Mouse (Mus musculus) right cerebral cortex, adult 18-20 months (tissue): Measurements from ENCODE around the gene Cdc42ep1.

Experiments
- DNase-seq: peaks from one replicate; pipeline ENCODE4 v3.0.0; 2022; ENCODE audit warnings: mixed read lengths

The Cdc42ep1 gene

DNA sequence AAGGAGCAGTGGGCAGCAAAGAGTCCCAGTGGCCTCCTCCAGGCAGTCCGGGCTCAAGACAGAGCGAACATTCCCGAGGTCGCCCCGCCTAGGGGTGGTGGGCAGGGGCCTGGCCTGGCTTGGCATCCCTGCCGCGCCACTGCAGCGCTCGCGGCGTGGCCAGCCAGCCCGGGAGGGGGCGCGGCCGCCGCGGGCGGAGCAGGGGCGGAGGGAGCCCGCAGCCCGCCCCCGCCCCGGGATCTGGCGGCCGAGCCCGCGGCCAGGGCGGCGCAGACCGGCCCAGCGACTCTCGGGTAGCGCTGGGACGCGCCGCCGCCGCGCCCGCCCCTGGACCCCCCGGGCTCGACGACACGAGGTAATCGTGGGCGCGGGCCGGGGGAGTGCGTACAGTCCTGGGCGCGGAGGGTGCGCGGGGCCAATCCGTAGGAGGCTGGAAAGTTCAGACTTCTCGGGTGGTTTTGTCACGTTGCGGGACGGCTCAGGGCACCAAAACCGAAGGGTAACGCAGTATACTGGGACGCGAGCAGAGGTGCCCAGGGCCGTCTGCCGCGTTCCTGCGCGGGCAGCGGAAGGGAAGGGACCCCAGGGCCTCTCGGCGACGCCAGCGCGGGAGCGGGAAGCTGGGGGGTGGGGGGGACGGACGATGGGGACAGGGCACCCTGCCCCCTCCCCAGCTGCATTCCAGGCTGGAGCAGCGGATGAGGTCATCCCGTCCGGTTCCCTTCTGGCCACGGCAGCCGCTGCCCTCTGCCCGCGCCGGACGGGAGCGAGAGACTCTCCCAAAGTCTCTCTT lies at the start of gene Cdc42ep1:
Gene Cdc42ep1, plus strand, starts transcription at position 254 of the 793 bp plus-strand sequence.
- no peak for DNase-seq

DNA sequence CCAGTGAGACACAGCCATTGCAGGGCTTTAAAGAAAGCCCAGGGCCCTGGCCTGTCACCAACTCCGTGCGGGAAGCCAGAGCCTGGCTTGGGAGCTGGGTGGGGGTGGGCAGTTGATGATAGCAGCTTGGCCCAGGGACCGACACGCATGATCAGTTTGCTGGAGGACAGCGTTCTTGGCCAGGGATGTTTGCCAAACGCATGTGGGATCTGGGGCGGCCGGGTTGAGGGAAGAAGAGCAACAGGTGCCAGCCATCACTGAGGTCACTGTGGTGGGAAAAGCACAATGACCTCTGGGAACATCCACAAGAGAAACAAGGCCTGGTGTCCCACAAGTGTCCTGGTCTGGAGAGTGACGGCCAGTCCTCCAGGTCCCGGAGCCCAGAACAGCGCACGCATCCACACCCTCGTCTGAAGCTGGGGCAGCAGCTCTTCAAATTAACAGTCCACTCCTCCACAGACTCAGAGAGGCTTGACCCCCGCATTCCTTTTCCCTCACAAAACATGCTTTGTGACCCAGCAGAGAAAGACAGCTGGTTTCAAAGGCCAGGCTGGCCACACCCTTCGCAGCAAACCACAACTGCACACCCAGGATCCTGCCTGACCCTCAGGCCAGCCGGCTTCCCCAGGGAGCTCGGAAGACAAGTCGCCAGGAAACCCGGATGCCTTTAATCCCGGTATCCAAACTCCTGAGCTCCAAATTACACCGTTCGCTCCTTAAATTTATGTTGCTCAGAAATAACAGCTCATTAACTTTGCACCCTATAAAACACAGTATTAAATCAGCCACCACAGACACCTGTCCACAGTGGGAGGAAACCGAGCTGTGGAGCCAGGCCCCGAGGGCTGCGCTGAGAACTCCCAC lies 46.0 kb upstream of the Cdc42ep1 start:
- DNase-seq = no peak

DNA sequence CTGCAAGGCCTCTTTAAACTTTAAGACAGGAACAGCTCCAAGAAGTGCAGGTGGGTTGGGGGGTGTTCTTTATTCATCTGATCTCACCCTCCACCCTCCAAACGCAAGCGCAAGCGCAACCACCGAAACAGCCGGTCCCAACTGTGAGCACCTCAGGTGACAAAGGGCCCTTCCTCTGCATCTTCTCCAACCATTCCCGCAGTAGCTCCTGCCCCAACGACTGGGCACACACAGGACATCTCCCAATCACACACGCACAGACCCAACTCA lies 45.4 kb upstream of the Cdc42ep1 start:
- DNase-seq = no peak

DNA sequence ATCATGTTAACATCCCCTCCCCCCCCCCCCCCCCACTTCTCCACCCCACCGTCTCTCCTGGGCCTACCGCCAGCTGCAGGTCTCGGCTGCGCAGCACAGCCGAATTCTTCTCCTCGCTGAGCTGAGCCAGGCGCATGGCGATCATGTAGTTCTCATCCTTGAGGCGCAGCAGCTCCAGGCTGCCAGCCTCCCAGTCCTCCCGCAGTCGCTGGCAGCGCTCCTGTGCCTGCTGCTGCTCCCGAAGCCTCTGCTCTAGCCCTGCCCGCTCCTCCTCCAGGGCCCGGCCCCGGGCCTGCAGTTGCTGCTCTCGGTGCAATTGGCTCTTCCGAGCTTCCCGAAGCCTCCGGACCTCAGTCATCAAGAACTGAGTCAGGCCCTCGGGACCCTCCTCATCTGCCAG lies 43.4 kb upstream of the Cdc42ep1 start:
- DNase-seq = peak; percentile 45

DNA sequence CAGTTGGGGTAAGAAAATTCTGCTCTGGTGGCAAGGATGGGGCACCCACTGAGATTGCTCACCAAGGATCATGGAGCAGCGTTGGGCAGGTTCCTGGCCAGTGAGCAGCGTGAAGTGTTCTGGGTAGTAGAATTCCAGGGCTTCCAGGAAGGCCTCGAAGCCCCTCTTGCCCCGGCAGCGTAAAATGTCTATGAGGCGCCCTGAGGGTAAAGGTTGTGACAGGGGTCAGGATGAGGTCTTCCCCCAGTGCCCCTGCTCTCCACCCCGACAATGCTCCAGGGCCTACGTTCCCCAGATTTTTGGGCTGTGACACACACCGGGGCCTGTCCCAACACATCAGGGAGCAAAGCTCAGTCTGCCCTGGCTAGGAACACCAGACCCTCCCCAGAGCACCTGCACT lies 40.9 kb upstream of the Cdc42ep1 start:
- no peak for DNase-seq

DNA sequence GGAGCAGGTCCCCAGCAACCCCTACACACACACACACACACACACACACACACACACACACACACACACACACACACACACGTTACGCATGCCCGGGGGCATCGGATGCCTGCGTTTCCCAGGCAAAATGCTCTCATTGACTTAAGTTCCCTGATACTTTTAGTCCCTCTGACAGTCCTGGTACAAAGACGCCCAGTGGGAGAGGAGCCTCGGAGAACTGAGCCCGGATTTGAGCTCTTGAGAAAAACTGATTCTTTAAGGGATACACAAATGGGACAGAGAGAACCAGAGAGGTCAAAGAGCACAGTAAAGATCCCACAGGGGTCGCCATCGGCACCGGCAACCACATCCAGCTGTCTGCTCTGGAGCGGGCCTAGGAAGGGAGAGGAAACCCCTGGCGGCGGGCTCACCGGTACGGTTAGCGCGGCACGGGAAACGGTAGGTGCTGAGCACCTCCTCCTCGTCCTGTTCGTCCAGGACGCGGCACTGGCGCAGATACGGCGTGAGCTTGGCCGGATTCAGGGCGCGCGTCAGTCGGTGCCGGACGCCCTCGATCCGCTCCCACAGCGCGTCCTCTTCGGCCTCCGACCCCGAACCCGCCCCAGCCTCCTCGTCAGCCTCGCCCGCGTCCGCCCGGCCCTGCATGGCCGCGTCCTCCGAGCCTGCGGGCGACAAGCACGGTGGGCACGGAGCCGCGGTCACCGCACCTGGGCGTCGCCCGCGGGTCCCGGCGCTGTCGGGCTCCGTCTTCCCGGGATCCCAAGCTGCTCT lies 40.3 kb upstream of the Cdc42ep1 start:
- DNase-seq = no peak

DNA sequence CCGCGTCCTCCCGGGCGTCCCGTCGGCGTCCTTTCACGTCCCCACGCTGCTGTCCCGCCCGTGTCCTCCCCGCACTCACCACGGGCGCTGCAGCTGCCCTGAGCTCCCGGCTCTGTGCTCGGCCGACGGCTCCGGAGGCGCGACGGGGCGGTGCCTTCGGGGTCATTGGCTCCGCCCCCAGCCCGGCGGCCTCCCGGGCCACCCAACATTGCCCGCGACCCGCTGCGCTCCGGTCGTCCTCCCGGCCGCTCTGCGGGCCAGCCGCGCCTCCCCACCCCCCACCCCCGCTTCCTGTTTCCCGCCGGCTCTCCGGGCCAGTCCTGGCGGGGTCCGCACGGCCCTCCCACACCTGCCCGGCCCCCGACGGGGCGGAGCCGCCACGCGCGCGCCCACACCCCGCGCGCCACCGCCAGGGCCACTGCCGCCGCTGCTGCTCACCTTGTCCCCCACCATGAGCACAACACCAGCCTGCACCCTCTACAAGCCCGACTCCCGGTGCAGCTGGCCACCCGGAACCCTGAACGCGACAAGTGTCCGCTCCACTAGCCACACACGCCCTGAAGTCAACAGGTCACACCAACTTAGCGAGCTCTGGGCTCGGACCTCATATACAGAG lies 39.5 kb upstream of the Cdc42ep1 start, which contains the start of gene Card10:
Gene Card10, minus strand, starts transcription at position 267 of the 616 bp plus-strand sequence.
- no peak for DNase-seq

DNA sequence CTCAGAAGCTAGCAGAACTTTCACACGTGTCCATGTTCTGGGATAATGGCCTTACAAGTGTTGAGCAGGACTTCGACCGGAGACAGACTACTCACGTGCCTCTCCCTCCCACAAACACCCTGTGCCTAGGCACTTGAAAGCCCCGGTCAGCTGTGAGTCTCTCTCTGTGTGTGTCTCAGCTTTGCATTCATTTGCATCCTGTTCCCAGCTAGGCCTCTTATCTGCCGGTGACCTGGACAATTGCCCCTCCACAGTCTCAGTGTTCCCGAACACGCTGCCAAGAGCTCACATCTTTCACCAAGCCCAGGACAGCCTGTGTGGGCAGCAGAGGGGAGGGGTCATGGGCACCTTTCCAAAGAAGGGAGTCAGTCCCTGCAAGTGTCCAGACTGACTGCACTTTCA lies 38.9 kb upstream of the Cdc42ep1 start:
- no peak for DNase-seq

DNA sequence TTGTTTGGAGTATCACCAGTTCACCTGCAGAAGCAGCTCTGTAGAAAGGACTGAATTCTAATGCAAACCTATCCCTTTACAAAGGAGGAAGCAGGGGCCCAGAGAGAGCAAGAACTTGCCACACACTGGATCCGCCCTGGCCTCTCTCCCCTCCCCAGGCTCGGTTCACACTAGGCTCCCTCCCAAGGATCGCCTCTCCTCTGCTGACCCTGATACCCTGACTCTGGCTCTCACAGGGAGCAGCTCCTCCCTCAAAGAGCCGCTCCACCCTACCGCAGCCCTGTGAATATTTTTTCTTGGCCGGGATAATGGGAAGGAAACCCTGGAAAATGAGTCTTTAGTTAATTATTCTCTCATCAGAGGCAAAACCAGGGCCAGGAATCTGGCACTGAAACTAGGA lies 38.1 kb upstream of the Cdc42ep1 start:
- DNase-seq = no peak

DNA sequence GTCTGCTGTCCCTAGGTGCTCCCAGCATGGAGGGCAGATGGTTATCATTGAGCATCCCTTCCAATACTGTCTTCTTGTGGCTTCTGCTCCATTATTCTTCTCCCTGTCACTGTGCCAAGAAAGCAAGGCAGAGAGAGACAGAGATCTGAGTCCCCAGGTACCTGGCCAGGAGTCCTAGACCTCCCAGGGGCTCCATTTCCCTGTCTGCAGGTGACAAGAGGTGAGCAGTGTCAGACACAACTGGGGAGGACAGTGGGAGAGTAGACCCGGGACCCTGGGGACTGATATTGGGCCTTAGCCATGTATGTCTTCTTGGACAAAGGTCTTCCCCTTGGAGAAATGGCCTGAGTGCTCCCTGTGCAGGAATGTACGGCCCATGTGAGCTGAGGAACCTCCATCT lies 37.1 kb upstream of the Cdc42ep1 start:
- no peak for DNase-seq

DNA sequence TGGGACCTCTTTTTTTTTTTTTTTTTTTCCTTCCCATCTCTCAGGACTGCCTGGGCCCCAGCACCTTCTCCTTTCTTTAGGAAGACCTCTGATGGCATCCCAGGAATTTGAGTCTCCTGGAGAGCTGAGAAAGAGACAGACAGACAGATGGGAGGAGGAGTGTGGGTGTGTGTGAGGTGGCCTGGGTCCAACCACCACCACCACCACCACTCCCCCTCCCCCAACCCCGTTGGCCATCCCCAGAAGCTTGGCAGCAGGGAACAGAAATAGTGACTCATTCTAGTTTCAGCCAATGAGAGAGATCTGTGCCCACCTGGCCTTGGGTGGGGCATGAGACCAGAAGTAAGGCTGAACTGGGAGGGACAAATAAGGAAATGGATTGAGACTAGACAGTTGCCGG lies 35.8 kb upstream of the Cdc42ep1 start:
- no peak for DNase-seq

DNA sequence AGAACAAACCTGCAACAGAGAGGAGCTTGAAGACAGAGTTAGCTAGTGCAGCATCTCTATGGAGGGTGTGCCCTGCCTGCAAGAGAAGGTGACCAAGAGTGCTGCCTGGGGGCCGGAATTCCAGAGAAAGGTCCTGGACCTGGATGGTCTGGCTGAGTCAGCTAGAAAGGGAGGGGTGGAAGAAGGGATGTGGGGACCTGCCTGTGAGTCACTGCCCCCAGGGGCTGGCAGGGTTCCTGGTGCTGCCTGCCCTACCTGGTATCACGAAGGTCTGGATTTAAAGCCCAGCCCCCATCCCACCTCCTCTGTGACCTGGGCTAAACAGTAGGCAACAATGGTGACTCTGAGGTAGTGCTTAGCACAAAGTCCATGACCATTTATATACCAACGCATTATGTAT lies 35.3 kb upstream of the Cdc42ep1 start:
- DNase-seq = no peak

DNA sequence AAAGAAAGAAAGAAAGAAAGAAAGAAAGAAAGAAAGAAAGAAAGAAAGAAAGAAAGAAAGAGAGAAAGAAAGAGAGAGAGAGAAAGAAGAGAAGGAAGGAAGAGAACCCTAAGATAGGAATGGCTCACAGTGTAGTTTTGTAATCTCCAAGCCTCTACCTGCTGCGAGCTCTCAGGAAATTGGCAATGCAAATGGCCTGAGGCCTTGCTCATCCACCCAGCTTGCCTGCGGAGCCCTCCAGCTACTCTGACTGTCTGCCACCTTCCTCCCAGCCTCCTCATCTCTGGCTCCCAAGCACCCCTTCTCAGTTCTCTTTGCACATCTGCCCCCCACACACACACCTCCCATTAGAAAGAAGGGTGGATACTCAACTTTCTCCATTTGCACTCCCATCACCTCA lies 33.4 kb upstream of the Cdc42ep1 start:
- no peak for DNase-seq

DNA sequence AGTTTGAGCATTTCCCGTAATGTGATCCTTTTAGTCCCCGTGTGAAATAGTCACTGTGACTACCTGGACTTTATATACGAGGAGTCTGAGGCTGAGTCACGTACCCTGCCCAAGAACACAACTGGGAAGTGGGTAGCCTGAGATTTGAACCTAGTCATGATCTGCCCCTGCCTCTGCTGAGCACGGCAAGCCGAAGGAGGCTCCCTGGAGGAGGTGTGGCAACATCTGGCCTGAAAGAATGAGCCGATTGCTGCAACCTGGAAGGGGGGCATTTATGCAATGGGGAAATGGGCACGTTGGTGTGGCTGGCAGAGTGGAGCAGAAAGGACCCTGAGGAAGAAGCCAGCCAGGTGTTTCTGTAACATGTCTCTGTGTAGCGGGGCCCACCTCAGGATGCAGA lies 32.7 kb upstream of the Cdc42ep1 start:
- no peak for DNase-seq

DNA sequence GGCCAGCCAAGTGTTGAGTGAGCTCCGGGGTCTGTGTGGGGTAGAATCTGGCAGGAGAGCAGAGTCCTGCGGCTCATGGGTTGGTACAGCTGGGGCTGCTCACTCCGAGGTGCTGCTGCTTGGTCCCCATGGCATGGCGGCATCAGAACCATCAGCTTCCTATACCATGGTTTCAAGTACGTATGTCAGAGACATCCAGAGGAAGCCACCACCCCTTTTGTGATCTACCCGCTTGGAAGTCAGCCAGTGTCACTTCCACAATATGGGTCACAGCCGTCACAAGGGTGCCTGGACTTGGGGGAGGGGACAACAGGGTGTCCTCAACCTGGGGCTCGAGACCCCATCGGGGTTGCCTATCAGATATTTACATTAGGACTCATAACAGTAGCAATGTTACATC lies 32.3 kb upstream of the Cdc42ep1 start:
- no peak for DNase-seq

DNA sequence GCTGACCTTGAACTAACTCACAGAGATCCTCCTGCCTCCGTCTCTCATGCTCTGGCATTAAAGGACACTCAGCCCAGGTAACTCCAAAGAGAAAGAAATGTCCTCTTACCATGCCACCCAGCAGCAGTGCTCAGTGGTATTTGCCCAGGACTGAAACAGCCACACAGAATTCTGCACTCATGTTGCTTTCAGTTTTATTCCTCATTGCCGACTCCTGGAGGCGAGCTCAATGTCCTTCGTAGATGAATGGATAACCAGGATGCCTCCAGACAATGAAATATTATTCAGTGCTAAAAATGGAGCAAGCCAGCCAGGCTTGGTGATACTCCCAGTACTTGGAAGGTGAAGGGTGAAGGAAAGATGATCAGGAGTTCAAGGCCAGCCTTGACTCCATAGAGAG lies 28.8 kb upstream of the Cdc42ep1 start:
- no peak for DNase-seq

DNA sequence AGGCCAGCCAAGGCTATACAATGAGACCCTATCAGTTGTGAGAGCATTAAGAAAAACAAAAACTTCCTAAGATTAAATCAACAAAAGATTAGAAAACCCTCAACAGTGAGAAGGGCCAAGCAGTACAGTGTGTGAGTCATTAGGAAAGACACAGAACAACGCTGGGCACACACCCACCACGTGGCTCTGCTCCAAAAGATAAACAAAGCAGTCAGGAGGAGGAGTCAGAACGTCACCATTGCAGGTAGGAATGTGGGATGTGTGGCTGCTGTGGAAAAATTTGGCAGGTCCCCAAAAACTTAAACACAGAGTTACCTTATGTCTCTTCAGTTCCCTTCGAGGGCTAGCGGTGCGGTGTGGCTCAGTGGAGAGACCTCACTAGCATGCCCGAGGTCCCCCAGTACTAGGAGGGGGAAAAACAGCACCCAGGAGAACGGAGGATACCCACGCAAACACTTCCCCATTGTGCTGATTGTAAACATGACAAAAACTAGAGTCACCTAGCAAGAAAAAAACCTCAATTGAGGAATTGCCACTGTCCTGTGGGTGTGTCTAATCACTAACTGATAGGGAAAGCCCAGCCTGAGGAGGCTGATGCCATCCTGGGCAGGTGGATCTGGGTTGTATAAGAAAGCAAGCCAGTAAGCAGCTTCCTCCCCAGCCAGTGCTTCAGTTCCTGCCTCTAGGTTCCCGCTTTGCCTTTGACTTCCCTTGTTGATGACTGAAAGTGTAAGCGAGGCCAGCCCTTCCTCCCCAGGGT lies 26.9 kb upstream of the Cdc42ep1 start:
- no peak for DNase-seq

DNA sequence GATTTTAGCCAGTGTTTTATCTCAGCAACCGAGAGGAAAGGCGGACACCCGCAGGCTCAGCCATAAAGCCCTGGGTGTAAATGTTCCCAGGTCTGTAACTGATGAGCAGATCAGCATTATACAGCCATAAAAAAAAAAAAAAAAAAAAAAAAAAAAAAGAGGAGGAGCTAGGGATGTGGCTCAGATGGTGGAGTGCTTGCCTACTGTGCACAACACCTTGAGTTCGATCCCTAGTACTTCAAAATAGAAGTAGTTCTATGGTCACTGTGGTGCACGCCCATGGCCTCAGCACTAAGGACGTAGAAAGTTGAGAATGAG lies 26.4 kb upstream of the Cdc42ep1 start:
- no peak for DNase-seq

DNA sequence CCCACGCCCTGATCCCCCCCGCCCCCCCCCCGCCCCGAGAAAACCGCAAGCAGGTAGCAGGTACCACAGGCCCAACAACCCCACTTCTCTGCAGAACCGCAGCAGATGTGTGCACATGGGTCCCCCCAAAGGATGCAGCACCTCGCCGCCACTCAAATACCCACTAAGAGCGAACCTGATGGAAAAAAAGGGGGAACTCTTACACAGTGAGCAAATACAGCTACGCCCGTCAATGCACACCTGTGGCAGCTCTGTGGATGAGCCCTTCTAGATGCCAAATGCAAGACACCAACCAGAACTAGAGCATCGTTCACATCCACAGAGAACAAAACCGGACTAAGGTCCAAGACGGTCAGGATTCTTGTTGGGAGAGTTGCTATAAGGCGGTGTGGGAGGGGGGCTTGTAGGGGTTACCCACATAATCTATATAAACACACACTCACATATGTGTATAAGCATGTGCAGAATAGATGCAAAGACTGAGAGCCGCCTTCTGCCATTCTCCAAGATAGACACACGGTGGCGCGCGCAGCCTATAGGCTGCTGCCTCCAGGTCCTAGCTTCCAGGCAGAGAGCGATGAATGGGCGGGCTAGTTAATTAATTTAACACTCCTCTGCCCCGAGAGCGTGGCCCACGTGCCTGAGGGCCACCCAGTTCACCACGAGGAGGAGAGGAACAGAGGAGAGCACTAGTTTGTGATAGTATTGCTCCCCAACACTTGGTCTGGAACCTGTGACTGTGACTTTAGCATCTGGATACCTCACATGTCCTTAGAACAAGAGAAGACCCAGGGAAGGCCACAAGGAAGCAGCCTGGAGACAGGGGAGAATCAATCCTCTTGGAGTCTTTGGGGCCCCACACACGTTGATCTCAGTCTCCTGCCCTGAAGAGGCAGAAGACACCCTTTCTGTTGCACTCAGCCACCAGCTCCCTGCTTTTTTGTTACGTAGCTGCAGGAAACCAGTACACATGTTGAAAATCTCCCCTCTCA lies 15.9 kb upstream of the Cdc42ep1 start:
- DNase-seq = peak; percentile 67

DNA sequence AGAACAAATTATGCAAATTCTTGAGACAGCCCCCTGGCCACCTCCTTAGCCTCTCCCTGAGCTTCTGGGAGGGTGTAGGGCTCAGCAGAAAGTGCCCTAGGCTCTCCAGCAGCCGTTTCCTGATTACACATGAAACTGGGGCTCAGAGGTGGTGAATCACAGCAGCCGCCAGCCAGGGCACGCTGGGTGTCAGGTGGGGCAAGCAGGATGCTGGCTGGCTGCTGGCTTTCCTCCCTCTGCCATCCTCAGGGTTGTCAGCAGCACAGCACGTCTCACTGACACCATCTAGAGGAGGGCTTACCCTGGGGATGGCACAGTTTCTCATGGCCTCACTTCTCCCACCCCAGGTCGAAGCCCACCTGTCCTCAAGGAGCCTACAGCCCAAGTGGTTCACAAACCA lies 14.1 kb upstream of the Cdc42ep1 start:
- no peak for DNase-seq

DNA sequence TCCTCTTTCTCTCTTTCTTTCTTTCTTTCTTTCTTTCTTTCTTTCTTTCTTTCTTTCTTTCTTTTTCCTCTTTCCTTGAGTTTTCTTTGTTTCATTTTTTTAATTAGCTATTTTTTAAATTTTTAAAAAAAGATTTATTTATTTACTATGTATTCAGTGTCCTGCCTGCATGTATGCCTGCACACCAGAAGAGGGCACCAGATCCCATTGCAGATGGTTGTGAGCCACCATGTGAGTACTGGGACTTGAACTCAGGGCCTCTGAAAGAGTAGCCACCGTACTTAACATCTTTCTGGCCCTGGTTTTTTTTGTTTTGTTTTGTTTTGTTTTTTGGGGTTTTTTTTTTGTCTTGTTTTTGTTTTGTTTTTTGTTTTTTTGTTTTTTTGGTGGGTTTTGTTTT lies 12.8 kb upstream of the Cdc42ep1 start:
- DNase-seq = no peak
